Mouse (Mus musculus): ENCODE measurements at regions not wholly inside any gene's neighbourhood (a gene's known extent, or its start where the extent isn't known, plus 50 kb on each side); places are given as distances from the start of the nearest gene placed in this dataset.

DNA sequence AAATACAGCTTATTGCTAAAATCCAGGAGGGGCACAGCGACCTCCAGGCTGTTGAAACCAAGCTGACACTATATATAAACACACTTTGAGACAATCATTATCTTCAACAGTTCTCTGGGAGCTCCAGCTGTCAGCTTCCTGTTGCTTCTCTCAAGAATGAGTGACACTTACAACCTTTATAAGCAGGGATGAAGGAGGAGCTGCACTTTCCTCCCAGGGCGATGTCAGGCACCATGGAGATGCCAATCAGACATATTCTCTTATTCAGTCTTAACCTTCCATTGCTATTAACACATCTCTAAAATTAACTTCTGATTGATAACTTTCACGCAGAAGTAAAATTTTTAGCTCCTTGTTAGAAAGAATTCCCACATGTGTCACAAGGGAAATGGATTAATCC lies 113.6 kb downstream of the Med10 start:
- Histone ChIP-seq H3K9me3 (replicated peaks; ENCODE audit: low read length) (peaks cover 59% of the 10 kb centered on the region), H3K9ac (ENCODE audit: insufficient read depth, low read depth) (no peak overlapping the region), H3K4me3 (replicated peaks in 1 of 3; ENCODE audit: low read depth in 2 of 3, low read length in 2 of 3, poor library complexity in 1 of 3) (no peak overlapping the region), H3K4me1 (ENCODE audit: control insufficient read depth in 1 of 2, insufficient read depth in 2 of 2) (no peaks in the 10 kb centered on the region), H3K79me2 (replicated peaks; ENCODE audit: control insufficient read depth, extremely low read depth, insufficient read depth, poor library complexity, severe bottlenecking) (no peaks in the 10 kb centered on the region), H3K4me2 (ENCODE audit: insufficient read depth, low read depth, poor library complexity, severe bottlenecking) (no peak overlapping the region), H3K27me3 (replicated peaks) (no peaks in the 10 kb centered on the region), H3K27ac (ENCODE audit: insufficient read depth, low read depth) (no peak overlapping the region), H3K36me3 (replicated peaks in 1 of 2; ENCODE audit: control insufficient read depth in 1 of 2, insufficient read depth in 1 of 2, low read length in 1 of 2) (no peaks in the 10 kb centered on the region)
- no peak for DNase-seq (ENCODE audit: extremely low read depth)
- in situ Hi-C loops (cut with MboI; ENCODE audit: low pct_ligation_motif_present, low pct_unique_long_range_greater_than_20kb, low sequenced_read_pairs), result no loop called here
- TF ChIP-seq RCOR1 (conservative IDR thresholded peaks at IDR 0.05; ENCODE audit: low read depth, low read length), result no peak
- dilution Hi-C loops (cut with MboI; ENCODE audit: extremely low pct_ligation_motif_present, extremely low pct_unique_long_range_greater_than_20kb, low sequenced_read_pairs), result no loop called here

DNA sequence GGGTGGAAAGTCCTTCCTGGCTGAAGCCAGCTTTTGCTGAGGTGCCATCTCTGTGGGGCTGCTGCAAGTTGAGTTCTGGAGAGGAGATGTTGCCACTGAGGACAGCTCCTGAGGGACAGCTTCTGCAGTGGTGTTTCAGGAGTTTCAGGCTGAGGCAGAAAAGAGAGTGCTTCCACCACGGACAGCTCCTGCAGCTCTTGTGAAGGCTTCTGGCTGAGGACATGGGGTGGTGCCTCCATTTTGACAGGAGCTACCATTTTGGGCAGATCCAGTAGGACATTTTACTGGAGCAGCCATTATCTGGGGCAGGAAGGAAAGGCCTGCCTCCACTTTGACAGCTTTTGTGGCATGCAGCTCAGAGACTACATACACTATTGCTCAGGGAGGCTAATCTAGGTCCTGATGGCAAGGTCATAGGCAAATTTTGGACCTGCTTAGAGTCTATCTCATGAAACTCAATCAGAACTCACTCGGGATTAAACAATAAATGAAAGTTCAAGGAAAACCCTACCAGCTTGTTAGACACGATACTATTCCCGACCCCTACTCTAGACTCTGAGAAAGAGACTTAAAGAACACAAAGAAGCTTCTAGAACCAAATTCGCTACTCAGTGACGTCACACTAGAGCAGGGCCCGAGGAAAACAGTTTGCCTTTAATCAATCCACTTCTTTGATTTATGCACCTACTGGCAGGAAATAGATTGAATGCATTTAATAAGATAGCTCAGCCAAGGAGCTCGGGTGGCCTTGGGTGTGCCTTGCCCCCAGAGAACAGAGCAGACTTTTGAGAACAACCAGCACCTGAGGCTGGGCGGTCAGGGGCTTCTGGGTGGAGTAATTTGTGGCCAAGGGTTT lies 130.7 kb downstream of the Med10 start:
- Histone ChIP-seq H3K36me3 (replicated peaks in 1 of 2; ENCODE audit: control insufficient read depth in 1 of 2, insufficient read depth in 1 of 2, low read length in 1 of 2) (no peaks in the 10 kb centered on the region), H3K9ac (ENCODE audit: insufficient read depth, low read depth) (no peak overlapping the region), H3K4me2 (ENCODE audit: insufficient read depth, low read depth, poor library complexity, severe bottlenecking) (no peak overlapping the region), H3K27me3 (replicated peaks) (no peaks in the 10 kb centered on the region), H3K9me3 (replicated peaks; ENCODE audit: low read length) (peaks cover 67% of the 10 kb centered on the region), H3K4me1 (ENCODE audit: control insufficient read depth in 1 of 2, insufficient read depth in 2 of 2) (no peaks in the 10 kb centered on the region), H3K27ac (ENCODE audit: insufficient read depth, low read depth) (no peak overlapping the region), H3K79me2 (replicated peaks; ENCODE audit: control insufficient read depth, extremely low read depth, insufficient read depth, poor library complexity, severe bottlenecking) (no peaks in the 10 kb centered on the region), H3K4me3 (replicated peaks in 1 of 3; ENCODE audit: low read depth in 2 of 3, low read length in 2 of 3, poor library complexity in 1 of 3) (no peak overlapping the region)
- DNase-seq (ENCODE audit: extremely low read depth), result no peak
- in situ Hi-C loops (cut with MboI; ENCODE audit: low pct_ligation_motif_present, low pct_unique_long_range_greater_than_20kb, low sequenced_read_pairs) (no loop called here), dilution Hi-C loops (cut with MboI; ENCODE audit: extremely low pct_ligation_motif_present, extremely low pct_unique_long_range_greater_than_20kb, low sequenced_read_pairs) (no loop called here)
- no peak for TF ChIP-seq MXI1 (IDR thresholded peaks at IDR 0.05; ENCODE audit: low read depth, low read length)
- TF ChIP-seq NRF1 (IDR thresholded peaks at IDR 0.05; ENCODE audit: low read depth, low read length), result no peak
- no peak for TF ChIP-seq ZKSCAN1 (IDR thresholded peaks at IDR 0.05; ENCODE audit: borderline replicate concordance, low read depth, low read length)
- TF ChIP-seq HCFC1 (IDR thresholded peaks at IDR 0.05; ENCODE audit: low read depth, low read length), result no peak
- no peak for TF ChIP-seq USF1 (IDR thresholded peaks at IDR 0.05; ENCODE audit: low read depth, low read length)
- TF ChIP-seq RAD21 (IDR thresholded peaks at IDR 0.05; ENCODE audit: low read depth, low read length), result no peak
- no peak for TF ChIP-seq TBP (conservative IDR thresholded peaks at IDR 0.05; ENCODE audit: low read depth, low read length)
- no peak for TF ChIP-seq JUN (IDR thresholded peaks at IDR 0.05; ENCODE audit: insufficient read depth, low read depth, low read length)
- TF ChIP-seq ETS1 (conservative IDR thresholded peaks at IDR 0.05; ENCODE audit: low read depth, low read length), result no peak
- no peak for TF ChIP-seq NELFE (IDR thresholded peaks at IDR 0.05; ENCODE audit: low read depth, low read length)
- TF ChIP-seq CHD1 (IDR thresholded peaks at IDR 0.05; ENCODE audit: low read depth, low read length), result no peak
- no peak for TF ChIP-seq MYC (IDR thresholded peaks at IDR 0.05; ENCODE audit: low read depth, low read length)
- TF ChIP-seq POLR2AphosphoS2 (IDR thresholded peaks at IDR 0.05; ENCODE audit: low read depth, low read length), result no peak
